Mouse (Mus musculus): ENCODE measurements around the gene Aco1. TPM values are rescaled to one million over a fixed set of nuclear protein-coding genes. Genes with fewer than 3 reads are reported as not detected.

Gene Aco1
- total RNA-seq, 2 experiments from 2014 or later, result 23.7 to 24.5 TPM

DNA sequence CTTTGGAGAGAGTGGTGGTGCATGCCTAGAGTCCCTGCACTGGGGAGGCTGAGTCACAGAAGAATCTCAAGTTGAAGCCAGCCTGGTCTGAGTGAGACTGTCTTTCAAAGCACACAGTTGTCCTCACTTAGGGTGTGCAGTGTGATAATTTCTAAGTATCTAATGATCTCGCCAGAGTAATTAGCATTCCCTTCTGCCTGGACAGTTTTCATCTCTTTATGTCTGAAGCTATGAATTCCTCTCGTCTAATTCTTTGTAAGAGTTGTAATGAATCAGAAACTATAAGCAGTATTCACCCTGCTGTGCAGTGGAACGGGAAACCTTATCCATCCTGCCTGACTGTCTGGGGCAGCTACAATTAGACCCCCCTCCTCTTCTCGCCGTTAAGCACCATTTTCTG is 64.8 kb downstream of the Aco1 start:
- DNase-seq (ENCODE audit: low spot score in 2 of 2), result no peak

DNA sequence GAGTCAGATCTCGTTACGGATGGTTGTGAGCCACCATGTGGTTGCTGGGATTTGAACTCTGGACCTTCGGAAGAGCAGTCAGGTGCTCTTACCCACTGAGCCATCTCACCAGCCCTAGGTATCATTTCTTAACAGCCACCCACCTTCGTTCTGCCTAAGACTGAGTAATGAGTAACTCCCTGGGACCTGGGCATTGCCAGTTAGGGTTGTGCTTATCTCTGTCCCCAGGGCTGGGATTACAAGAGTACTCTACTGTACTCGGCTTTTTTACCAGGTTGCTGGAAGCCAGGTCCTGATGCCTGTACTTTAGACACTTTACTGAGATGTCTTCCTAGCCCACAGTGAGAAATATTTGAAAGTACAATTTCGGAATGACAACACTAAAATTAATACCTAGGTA is 69.3 kb downstream of the Aco1 start:
- no peak for DNase-seq (ENCODE audit: low spot score in 2 of 2)

DNA sequence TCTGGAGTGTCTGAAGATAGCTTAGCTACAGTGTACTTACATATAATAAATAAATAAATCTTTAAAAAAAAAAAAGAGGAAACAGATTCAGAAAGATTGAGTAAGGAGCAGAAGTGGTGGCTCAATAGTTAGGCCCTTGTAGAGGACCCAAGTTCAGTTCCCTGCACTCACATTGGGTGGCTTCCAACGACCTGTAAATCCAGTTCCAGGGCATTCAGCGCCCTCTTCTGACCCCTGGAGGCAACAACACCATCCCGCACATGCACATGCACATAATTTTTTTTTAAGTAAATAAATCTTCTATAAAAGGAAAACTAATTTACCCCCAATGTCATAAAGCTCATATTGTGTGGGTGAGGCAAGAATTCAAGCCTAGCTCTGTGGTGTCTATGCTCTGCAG is 75.0 kb downstream of the Aco1 start:
- no peak for DNase-seq (ENCODE audit: low spot score in 2 of 2)

DNA sequence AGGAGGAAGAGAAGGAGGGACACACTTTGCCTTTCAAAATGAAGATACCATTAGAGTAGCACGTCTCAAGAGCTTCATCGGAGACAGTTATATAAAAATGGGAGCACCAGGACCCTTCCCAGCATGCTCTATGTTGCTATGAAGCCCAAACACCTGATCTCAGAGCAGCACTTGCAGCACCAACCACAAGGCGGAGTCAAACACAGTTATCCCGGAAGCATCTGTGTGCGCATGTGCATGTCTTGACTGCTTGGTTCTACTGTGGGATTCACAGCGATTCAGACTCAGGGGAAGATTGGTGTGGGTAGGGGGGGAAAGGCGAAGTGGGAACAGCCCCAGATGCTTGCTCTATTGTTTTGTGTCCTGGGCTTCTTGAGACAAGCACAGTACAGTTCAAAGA is 75.5 kb downstream of the Aco1 start:
- no peak for DNase-seq (ENCODE audit: low spot score in 2 of 2)

DNA sequence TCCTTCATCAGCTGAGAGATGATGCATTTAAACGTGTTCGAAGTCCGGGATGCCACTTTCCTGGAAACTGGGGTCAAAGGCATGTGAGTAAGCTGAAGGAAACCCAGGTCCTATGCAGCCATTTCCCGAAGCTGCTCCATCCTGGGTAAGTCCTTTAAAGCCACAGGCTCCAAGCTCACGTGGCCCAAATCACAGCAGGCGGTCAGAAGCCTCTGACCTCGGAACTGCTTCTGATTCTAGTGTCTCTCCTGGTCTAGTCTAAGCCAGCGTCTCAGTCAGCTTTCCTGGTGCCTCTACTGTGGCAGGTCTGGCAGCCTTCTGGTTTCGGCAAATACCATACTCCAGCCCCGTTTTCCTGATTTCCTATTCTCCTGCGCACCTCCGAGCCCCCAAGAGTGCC is 77.6 kb downstream of the Aco1 start:
- DNase-seq (ENCODE audit: low spot score in 2 of 2), result no peak

DNA sequence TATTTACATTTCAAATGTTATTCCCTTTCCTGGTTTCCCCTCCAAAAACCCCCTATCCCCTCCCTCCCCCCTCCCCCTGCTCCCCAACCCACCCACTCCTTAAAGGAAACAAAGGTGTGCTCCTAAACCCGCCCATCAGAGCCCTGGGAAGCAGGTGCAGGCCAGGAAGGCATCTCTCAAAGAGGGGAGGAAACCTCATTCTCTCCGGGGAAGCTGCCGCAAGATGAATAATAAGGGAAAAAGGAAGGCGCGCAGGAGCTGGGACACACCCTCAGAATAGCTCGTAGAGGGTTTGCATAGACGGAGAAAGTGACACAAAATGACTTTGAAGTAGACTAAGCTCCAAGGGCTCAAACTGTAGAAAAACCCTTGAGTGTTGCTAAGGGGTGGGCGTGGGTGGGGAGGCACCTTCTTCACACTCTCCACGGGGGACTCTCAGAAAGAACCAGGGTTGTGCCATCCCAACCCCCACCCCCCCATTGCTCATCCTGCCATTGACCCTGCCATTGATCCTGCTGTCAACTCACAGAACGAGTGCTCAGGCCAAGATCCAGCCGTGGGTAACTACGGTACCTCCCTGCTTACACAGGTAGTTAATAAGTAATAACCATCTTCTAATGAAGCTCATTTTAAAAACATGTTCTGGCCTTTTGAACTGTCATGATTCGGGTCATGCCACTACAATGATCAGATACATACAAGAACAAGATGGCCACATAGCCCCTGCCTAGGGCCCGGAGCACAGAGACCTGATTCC is 78.3 kb downstream of the Aco1 start:
- DNase-seq (ENCODE audit: low spot score in 2 of 2), result no peak

DNA sequence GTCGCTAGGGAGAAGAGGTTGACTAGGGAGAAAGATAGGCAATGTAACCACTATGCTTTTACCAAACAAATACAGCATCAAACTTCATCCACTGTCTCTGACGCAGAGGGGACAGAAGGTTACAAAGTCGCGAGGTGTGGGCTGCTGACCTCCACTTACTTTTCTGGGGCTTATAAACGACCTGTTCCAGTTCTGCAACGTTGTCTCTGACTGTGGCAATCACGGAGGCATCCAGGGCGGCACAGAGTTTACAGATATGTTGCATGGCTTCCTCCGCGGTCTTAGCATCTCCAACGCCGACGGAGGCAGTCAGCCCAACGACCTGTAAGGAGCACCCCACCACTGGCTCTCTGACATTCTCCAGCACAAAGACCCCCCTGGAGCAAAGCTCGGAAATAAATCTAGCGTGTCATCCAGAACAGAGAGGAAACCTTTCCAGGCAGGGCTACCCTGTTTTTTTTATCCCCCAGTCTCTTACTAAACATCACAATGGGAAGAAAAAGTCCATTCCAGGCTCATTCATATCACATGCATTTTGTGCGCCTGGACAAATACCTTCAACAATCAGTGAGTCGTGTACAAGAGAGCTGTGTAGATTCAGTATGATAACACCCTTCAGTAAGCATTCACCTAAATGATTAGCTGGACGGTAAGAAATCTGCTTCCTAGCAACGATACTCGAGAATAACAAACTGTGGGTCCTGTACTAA is 79.2 kb downstream of the Aco1 start:
- no peak for DNase-seq (ENCODE audit: low spot score in 2 of 2)

DNA sequence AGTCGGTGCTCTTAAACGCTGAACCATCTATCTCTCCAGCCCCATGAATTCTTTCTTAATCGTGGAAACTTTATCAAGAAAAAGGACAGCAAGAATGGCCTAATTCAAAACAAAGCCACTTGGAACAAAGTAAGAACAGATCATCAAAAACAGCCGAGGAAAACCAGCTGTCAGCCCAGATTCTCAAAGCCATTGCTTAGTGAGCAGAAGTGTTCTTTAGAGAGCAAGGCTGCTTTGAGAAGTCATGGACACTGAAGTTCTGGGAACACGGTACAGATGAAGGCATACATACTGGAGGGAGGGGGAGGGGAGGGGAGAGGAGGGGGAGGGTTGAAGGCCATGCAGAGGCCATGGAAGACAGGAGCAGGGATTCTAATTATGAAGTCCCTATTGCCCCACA is 83.2 kb downstream of the Aco1 start:
- DNase-seq (ENCODE audit: low spot score in 2 of 2), result no peak

DNA sequence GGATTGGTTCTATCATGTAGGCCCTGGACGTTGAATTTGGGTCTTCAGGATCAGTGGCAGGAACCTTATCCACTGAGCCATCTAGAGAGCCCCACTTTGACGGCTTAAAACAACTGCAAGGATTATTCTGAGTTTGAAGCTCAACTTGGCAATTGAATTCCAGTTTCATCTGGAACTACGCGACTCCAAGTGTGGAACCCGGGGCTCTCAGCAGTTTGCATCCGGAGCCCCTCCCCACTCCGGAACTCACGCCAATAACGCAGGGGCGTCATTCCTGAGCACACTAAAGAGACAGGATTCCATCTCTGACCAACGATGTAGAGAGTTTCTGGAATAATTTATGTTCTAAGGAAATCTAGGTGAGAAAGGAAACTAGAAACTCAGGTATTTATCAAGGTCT is 84.2 kb downstream of the Aco1 start:
- DNase-seq (ENCODE audit: low spot score in 2 of 2), result no peak

DNA sequence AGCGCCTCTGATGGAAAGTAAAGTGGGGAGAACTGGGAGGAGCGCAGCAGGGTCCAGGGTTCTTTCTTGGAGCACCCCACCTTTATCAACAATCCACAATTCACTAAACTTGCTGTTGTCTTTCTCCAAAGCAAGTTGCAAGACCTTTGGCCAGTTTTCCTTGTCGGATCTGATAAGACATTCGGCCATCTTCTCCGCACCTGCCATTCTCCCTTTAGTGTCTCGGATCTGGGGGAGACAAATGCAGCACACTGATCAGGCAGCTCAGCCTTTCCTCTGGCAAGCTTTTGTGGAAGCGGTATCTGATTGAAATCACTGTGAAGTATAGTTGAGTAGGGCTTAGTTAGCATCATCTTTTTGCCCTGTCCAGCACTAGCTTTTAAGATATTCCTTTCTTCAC is 85.0 kb downstream of the Aco1 start:
- no peak for DNase-seq (ENCODE audit: low spot score in 2 of 2)

DNA sequence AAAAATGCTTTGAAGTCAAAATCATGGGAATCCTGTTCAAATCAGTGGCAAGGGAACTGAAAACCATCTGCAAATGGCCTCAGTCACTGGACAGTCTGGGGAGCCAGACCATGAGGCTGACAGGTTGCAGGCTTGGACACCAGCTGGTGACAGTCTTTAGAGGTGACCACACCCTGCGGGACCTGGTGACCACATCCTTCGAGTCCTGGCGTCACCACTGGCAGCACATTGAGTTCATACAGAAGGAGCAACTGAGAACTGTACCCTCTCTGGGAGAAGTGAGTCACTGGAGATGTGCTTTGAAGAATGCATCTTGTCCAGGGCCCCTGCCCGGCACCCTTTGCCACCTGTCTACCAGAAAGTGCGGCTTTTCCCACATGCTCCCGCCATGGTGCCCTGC is 86.8 kb downstream of the Aco1 start:
- DNase-seq (ENCODE audit: low spot score in 2 of 2), result no peak

DNA sequence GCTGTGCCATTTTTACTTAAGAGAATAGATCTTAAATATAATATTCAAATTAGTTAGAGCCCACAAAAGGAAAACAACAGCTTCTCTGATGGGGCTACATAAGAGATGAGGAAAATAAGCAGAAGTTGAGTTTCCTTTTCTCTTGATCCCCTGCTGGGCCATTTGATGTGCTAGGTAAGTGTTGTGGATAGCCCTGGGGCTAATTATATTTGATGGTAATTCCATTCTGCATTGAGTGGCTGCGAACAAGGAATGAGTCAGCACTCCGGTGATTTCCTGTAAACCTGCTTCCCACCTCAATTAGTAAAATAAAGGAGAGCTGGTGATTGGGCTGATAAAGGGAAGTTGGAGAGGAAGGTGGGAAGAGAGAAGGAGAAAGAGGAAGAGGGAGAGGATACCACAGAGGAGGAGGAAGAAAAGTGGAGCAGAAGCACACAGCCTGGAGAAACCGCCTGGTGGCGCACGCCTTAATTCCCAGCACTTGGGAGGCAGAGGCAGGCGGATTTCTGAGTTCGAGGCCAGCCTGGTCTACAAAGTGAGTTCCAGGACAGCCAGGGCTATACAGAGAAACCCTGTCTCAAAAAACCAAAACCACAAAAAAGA is 90.3 kb downstream of the Aco1 start:
- DNase-seq (ENCODE audit: low spot score in 2 of 2), result no peak

DNA sequence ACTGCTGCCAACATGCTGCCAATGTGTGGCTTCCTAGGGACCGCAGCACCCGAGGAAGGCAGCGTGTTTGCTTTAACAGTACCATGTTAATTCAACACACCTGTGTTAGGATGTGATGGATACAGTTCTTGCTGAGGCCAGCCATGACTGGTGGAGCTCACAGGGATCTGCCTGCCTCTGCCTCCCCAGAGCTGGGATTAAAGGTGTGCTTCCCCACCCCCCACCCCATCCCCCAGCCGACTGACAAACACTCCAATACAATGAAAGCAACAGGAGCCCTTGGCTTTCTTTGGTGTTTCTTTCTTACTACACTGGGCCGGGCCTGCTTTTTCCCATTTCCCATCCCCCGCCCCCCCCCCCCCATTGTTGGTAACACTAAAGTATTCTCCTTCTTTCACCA is 91.4 kb downstream of the Aco1 start:
- no peak for DNase-seq (ENCODE audit: low spot score in 2 of 2)

DNA sequence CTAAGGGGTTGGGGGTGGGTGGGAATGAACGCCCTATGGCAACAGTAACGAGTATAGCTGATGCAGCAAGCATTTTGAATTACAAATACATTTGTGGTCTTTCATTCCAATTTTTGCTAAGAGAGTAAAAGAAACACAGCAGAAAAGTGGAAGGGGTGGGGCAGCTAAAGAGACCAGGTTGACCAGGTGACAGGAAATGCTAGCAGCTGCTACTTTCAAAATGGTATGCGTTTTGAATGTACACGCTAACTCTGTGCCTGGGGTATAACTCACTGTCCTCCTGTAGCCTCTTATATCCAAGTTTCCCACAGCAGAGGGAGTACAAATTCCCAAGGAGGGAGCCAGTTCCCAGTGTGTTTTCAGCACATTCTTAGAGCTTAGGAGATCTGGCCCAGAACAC is 93.9 kb downstream of the Aco1 start:
- DNase-seq (ENCODE audit: low spot score in 2 of 2), result no peak

DNA sequence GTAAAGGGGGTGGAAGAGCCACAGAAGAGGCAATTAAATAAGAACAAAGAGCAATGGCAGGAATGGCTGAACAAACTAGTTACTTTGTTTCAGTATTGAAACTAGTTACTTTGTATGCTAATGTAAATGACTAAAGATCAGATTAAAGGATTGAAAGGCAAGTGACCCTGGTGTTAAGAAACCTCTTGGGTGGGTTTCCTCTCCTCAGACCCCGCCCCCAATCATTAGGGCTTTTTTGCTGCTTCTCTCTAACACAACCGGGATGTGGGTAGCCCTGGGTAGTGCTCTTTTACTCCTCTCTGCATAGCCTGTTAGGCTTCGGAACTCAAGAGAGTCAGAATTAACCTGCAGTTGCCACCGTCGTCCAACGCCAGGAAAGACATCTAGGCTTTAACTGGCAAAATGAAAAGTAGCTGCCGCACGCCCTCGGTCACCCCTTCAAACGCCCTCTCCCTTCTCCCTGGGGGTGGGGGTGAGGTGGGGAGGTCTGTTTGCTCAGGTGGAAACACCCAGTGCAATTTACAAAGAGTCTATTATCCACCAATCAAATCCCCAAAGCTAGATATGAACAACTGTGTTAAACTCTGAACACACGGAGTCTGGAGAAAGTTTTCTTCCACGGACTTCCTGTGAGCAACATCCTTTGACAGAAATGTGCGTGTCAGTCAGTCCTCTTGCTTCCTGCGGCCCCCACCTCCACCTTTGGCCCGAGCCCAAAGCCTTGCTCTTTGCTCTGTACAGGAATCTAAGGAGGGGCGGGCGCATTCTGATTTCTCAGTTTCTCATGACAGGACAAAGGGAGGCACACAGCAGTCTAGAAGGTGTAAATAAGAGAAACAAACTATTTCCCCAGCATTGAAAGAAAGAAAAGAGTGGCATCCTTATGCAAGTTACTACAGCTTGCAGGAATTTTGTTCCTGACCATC is 95.9 kb downstream of the Aco1 start:
- no peak for DNase-seq (ENCODE audit: low spot score in 2 of 2)

DNA sequence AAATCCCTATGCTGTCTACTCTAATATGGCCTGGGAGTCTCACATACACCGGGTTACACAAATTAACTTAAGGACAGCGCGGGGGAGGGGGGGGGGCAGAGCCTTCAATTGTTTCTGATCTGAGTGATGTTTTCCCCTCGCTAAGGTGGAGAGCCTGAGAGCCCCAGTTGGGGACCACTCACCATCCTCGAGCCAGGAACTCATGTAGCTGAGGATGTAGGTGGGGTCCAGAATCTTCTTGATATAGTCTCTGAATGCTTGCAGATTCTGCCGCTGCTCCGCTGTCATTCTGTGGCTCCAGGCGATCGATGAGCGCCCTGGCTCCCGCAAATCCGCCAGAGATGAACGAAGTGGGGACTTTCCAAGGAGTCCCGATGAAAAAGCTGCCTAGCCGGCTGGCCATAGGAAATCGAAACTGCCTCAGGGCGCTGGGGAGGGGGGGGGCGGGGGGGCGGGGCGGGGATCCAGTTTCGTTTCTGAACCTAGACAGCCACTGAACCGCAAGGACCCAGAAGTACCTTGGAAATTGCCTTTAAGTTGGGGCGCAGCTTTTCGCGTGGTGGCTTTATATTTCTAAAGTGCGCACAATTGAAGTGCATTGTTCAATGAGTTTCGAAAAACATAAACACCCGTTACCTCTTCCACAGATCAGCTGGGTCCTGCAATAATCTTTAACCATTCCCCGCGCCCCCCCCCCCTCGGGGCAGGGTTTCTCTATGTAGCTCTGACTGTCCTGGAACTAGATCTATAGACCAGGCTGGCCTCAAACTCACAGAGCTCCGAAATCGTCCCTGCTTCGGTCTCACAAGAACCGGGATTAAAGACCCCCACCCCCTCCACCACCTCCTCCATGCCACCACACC is 96.8 kb downstream of the Aco1 start, which contains the start of gene Ddx58:
Gene Ddx58 (minus strand): TSS at position 420 of the 863 bp plus-strand sequence.
- no peak for DNase-seq (ENCODE audit: low spot score in 2 of 2)

DNA sequence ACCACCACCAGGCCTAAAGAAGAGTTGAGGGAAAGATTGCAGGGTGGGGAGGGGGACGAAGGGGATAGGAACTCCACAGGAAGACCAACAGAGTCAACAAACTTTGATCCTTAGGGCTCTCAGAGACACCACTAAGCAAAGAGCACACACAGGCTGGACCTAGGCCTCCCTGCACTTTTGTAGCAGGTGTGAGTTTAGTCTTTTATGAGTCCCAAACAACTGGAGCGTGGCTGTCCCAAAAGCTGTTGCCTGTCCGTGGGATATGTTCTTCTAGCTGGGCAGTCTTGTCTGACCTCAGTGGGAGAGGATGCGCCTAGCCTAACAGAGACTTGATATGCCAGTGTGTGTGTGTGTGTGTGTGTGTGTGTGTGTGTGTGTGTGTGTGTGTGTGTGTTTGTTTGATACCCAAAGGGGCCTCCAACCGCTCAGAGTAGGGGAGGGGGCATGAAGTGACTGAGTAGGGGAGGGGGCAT is 97.4 kb downstream of the Aco1 start:
- no peak for DNase-seq (ENCODE audit: low spot score in 2 of 2)

DNA sequence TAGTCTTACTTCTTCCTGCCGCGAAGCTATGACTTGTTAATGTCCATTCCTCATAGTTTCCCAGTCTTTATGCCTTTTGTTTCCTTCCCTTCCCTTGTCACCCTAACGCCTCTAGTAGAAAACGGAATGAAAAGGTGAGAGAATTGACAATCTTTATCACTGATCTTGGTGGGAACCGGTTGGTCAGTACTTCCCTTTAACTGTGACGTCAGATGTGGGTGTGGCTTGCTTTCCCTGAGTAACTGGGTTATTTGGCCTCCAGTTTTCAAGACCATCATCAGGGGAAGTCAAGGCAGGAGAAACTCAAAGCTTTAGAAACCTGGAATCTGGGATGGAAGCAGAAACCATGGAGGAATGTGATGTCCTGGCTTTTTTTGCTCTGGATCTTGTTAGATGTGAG is 99.0 kb downstream of the Aco1 start:
- no peak for DNase-seq (ENCODE audit: low spot score in 2 of 2)

DNA sequence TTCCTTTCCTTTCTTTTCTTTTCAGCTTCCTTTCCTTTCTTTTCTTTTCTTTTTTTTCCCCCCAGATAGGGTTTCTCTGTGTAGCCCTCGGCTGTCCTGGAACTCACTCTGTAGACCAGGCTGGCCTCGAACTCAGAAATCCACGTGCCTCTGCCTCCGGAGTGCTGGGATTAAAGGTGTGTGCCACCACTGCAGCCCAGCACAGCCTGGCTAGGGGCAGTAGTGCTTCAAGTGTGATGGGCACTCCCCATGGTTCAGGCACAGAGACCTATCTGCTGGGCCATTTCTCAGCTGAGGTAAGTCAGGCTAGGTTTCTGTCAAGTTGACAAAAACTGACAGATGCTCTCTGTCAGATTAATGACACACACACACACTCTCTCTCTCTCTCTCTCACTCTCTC is 100.1 kb downstream of the Aco1 start:
- DNase-seq (ENCODE audit: low spot score in 2 of 2), result no peak

DNA sequence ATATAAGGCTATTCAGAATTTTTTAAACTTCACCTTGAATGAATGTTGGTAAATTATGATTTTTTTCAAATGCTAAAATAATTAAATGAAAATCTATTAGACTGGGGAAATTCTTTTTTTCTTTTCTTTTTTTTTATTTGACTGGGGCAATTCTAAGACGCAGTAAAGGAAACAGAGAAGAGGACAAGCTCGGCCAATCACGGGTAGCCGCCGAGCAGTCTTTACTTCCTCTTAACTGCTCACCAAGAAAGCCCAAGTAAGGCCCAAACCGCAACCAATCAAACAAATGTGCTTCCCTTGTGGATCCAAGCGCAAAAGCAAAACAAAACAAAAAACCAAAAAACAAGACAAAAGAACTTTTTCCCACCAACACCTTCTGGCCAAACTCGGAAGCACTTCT is 101.2 kb downstream of the Aco1 start:
- DNase-seq (ENCODE audit: low spot score in 2 of 2), result no peak

Data from layer of hippocampus, adult 18-20 months (tissue).